Mouse (Mus musculus) spleen, adult 10 weeks (tissue): ENCODE data around the gene Prrx2. TPM values are rescaled to one million over a fixed set of nuclear protein-coding genes. Genes with fewer than 3 reads are reported as not detected.

Experiments
- polyA plus RNA-seq: library from polyadenylated mRNA; stranded (reverse); fragments of 350-450 nt; fragmentation: Illumina TruSeq; extraction: RNeasy Lipid Tissue Mini Kit (QIAGEN cat#74804); gene quantifications from one replicate; pipeline ENCODE4 v1.2.3, GENCODE M21; 2015; ENCODE audit warnings: low replicate concordance; ENCODE audit not compliant: insufficient read depth

Prrx2 gene
- 0.52 TPM for polyA plus RNA-seq

DNA sequence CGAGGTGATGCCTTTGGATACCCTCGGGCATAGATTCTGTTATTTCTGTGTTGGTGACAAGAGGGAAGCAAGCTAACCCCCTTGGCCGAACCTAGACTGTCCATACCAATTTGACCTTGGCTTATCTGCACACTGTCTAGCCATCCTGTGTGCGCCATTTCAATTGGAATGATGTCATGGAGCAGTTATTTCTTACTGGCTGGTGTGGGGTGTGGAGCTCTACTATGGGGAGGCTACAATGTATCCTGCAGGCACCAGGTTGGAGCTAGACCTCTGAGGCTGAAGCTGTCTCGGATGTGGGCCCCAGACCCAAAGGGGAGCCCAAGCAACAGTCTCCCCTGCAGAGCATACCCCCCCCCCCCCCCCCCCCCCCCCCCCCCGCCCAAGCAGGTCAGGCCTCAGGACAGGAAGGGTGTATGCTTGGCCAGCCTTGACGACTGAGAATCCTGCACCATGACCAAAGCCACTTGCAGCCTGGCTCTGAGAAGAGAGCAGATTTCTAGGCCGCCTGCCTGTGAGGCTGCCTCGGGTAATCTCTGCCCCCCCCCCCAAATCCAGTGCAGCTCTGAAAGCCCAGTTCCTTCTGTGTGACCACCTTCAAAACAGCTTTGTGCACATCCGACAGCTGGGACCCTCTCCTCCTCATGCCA lies at the start of gene Prrx2:
TSS of gene Prrx2 (plus strand) at position 600 of the 650 bp plus-strand sequence.

DNA sequence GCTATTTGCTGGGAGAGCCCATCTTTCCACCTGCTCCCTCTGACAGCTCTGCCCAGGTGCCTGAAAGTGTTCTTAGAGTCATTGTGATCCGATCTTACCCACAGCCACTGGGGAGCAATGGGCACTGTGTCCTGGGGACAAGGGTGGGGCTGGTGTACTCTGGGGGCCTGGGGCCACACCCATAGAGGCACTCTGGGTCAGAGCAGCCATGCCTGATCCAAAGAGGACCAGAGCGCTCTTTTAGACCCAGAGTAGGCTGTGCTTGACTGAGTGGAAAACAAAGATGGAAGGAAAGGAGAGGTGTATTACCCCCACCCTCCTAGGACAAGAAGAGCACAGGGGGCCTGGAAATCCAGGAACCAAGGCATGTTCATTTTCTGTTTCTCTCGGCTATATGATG lies 31.2 kb upstream of the Prrx2 start, which contains the start of gene 1700001O22Rik:
TSS of gene 1700001O22Rik (minus strand) at position 58 of the 400 bp plus-strand sequence.

DNA sequence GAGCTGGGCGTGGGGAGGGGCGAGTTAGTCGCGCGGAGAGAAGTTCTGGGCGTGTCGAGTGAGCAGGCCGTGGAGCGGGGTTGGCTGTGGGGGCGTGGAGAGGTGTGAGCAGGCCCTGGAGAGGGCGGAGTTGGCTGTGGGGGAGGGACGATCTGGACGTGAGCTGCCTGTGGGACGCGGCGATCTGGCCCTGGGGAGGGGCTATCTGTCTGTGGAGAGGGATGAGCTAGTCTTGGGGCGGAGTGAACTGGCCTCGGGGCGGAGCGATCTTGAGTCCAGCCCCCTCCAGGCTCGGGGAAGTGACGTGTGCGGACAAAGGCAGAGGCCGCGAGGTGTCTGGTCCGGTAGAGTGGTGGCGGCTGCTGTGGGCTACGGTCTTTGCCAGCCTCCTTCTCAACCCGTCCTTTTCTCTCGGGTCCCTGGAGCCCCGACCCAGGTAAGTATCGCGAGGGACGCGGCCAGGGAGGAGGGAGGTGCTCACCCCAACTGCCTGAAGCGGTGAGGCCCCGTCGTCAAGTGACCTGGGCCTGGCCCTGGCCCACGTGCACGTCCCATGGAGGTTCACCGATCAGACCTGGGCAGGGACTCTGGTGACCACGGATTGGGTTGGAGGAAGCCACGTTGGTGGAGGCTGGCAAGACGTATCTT lies 27.0 kb upstream of the Prrx2 start, which contains the start of gene Ntmt1:
TSS of gene Ntmt1 (plus strand) at position 179 of the 648 bp plus-strand sequence.

DNA sequence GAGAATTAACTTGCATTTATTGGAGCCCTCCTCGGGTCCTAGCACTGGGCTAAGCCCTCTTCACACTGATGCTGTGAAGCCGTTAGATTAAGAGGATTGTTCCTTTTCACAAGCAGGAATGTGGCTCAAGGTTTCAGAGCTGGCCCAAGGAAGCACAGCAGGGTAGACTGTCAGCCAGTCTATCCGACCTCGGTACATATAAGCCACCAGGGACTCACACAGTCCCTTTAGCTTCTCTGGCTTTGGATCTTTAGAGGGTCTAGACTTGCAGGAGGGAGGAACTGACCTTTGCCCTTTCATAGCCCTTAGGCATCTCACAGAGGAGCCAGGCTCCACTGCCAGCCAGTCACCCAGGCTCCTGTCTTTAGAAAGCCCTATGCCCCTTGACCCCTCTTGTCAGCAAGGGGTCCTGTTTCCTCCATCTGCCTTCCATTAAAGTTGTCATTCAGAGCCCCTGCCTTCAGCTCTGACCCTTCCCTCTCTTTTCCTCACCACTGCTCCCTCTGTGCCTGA lies 4.4 kb upstream of the Prrx2 start, which contains the start of gene Asb6:
TSS of gene Asb6 (minus strand) at position 51 of the 513 bp plus-strand sequence.

DNA sequence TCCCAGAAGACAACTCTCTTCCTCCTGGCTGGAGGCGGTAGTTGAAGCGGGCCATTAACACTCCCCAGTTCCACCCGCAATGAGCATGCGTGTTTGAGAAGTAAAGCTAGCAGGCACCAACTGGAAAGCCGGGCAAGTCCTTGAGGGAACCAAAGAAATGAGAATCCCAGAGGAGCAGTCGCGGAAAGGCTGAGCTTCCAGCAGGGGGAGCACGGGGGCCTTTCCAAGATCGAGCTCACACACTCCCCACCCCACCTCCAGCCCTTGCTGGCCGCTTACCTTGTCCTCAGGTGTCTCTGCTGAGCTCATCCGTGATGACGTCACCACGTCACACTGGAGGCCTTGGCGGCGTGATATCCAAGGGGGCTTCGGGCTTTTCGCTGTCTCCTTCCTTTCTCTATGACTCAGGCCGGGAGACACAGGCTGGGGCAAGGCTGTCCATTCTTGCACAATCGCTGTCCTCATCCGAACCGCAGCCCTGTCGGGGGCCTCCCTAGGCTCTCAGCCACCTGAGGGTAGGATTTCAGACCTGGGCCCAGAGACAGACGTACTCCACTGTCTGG lies 94.8 kb downstream of the Prrx2 start, which contains the start of gene Ptges:
TSS of gene Ptges (minus strand) at position 381 of the 563 bp plus-strand sequence.

Other genes starting within 250 kb of the Prrx2 start
- gene Cstad, start 239.9 kb upstream of the Prrx2 start, polyA plus RNA-seq, result 2.3 TPM
- not detected for gene 1700001O22Rik, start 31.3 kb upstream of the Prrx2 start, polyA plus RNA-seq
- 3.7 TPM for gene Ntmt1, start 27.1 kb upstream of the Prrx2 start, polyA plus RNA-seq
- gene Asb6, start 4.6 kb upstream of the Prrx2 start, polyA plus RNA-seq, result 8.3 TPM
- 6.3 TPM for gene Ptges, start 94.9 kb downstream of the Prrx2 start, polyA plus RNA-seq
- 46.2 TPM for gene Tor1b, start 118.0 kb downstream of the Prrx2 start, polyA plus RNA-seq
- gene Tor1a, start 133.0 kb downstream of the Prrx2 start, polyA plus RNA-seq, result 57.0 TPM
- gene BC005624, start 147.2 kb downstream of the Prrx2 start, polyA plus RNA-seq, result 74.0 TPM
- gene Usp20, start 147.3 kb downstream of the Prrx2 start, polyA plus RNA-seq, result 4.5 TPM